Mouse (Mus musculus) forebrain, embryonic 16.5 days (tissue): ENCODE data around the gene Prelp. TPM values are rescaled to one million over a fixed set of nuclear protein-coding genes. Genes with fewer than 3 reads are reported as not detected.
A peak's percentile ranks its signal among the peaks of the same experiment; 100 is the strongest.

Experiments used
- ATAC-seq: fragments of 200-750 bp; cut with Nextera tagmentation; 2 replicates; pipeline ENCODE4 v1.8.0; 2017; ENCODE audit warnings: mild to moderate bottlenecking, moderate library complexity
- H3K27ac ChIP-seq: fragments of 300-500 bp; sonication (generic); 2 replicates; pipeline ENCODE4 v1.5.1; 2014; ENCODE audit warnings: low read length, control low read depth
- H3K27me3 ChIP-seq: fragments of 300-500 bp; sonication (generic); replicated peaks from 2 replicates; pipeline ENCODE4 v1.6.1; 2014; ENCODE audit warnings: low read length; ENCODE audit not compliant: control insufficient read depth, insufficient read depth
- H3K36me3 ChIP-seq: fragments of 300-500 bp; sonication (generic); 2 replicates; pipeline ENCODE4 v1.6.1; 2014; ENCODE audit not compliant: control insufficient read depth, insufficient read depth
- H3K4me1 ChIP-seq: fragments of 300-500 bp; sonication (generic); replicated peaks from 2 replicates; pipeline ENCODE4 v1.6.1; 2014; ENCODE audit warnings: low read length; ENCODE audit not compliant: control insufficient read depth, insufficient read depth
- H3K4me2 ChIP-seq: fragments of 300-500 bp; sonication (generic); 2 replicates; pipeline ENCODE4 v1.6.1; 2014; ENCODE audit warnings: mild to moderate bottlenecking, low read length, control low read depth
- H3K4me3 ChIP-seq: fragments of 300-500 bp; sonication (generic); replicated peaks from 2 replicates; pipeline ENCODE4 v1.5.1; 2014; ENCODE audit warnings: mild to moderate bottlenecking, low read length, control low read depth
- H3K9ac ChIP-seq: fragments of 300-500 bp; sonication (generic); replicated peaks from 2 replicates; pipeline ENCODE4 v1.6.1; 2014; ENCODE audit warnings: low read depth, low read length, control low read depth
- H3K9me3 ChIP-seq: fragments of 300-500 bp; sonication (generic); 2 replicates; pipeline ENCODE4 v1.6.1; 2016; ENCODE audit warnings: low read length; ENCODE audit not compliant: control insufficient read depth
- WGBS: fragments of 180-500 bp; shearing (Covaris S2); extraction: QIAGEN DNeasy Blood & Tissue Kit; methylation state at CpG from one replicate; pipeline ENCODE4 v1.1.7; 2014; 5-methylcytosine and 5-hydroxymethylcytosine counted together
- polyA plus RNA-seq: library from polyadenylated mRNA; unstranded; fragments of >200 nt; fragmentation: Nextera tagmentation; extraction: Ambion mirVana; gene quantifications from 2 replicates; pipeline ENCODE4 v1.2.1, GENCODE M21; 2015

Prelp gene
- polyA plus RNA-seq, 1 experiment from 2014 or later = 2.8 TPM

DNA sequence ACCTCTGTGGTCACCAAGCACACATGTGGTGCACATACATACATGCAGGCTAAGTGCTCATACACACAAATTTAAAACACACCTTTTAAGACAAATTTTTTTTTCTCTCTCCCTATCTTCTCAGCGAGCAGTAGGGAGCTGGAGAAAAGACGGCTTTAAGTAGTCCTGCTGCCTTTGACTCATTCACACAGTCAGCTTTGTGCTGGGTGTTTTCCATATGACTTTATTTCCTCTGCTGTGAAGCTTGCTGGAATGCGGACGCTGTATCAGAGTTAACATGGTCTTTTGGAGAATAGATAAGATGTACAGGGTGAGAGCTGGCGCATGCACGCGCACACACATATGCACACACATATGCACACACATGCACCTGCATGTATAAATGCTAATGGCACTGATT, 11.1 kb downstream of the Prelp start:
- WGBS = 83% methylated on average over 7 of the region's 7 CpGs

DNA sequence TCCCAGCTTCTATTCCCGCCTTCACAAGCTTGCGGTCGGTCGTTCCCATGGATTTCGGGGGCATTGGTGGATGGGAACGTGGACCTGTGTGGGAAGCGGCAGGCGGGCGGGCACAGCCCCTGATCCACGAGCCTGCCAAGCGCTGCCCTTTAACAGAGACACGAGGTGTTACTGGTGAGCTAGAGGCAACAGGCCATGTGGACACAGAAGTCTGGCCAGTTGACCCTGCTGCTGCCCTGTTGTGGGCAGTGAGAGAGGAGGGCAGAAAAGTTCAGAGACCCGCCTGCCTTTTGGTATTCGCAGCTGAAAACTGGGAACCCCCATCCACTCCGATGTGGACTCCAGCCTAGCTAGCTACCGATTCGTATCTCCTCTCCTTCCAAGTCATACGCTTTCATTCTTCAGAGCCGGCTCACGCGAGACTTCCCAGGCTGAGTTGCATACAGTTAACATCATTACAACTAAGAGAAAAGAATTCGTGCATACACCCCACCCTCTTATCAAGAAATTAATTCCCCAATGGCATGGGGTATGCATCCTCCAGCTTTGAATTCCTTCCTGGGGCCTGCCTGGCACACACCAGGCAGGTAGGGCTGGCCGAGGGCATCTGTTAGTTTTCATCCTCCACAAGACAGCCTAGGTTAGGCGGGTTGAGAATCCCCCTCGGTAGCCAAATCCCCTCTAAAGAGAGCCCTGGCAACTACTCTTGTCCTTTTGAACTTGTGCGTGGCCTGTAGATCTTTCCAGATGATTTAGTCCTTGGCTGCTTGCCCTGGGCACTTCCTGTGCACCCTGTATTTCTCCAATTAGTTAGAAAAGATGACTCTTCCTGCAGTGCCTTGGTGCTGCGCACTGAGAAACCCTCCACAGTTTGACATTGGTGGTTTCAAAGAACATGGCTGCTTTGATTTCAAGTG, 12.3 kb downstream of the Prelp start:
- H3K4me1 ChIP-seq = peaks cover 30% of the 10 kb centered on the region
- no peaks in the 10 kb centered on the region for H3K9me3 ChIP-seq
- peak overlapping the region; percentile 79 for H3K27ac ChIP-seq
- peak; percentile 57 for ATAC-seq
- H3K4me3 ChIP-seq = peak overlapping the region; percentile 41
- 8% methylated on average over 27 of the region's 27 CpGs for WGBS
- H3K9ac ChIP-seq = peak overlapping the region; percentile 55
- H3K36me3 ChIP-seq = no peaks in the 10 kb centered on the region
- H3K4me2 ChIP-seq = peak overlapping the region; percentile 84
- no peaks in the 10 kb centered on the region for H3K27me3 ChIP-seq

More for the DNA sequence above, 11.1 kb downstream of the Prelp start:
- H3K9me3 ChIP-seq = no peaks in the 10 kb centered on the region
- no peak overlapping the region for H3K9ac ChIP-seq
- no peak overlapping the region for H3K4me2 ChIP-seq
- no peaks in the 10 kb centered on the region for H3K27me3 ChIP-seq
- no peak for ATAC-seq
- peaks cover 30% of the 10 kb centered on the region for H3K4me1 ChIP-seq
- H3K27ac ChIP-seq = no peak overlapping the region
- no peak overlapping the region for H3K4me3 ChIP-seq
- no peaks in the 10 kb centered on the region for H3K36me3 ChIP-seq

DNA sequence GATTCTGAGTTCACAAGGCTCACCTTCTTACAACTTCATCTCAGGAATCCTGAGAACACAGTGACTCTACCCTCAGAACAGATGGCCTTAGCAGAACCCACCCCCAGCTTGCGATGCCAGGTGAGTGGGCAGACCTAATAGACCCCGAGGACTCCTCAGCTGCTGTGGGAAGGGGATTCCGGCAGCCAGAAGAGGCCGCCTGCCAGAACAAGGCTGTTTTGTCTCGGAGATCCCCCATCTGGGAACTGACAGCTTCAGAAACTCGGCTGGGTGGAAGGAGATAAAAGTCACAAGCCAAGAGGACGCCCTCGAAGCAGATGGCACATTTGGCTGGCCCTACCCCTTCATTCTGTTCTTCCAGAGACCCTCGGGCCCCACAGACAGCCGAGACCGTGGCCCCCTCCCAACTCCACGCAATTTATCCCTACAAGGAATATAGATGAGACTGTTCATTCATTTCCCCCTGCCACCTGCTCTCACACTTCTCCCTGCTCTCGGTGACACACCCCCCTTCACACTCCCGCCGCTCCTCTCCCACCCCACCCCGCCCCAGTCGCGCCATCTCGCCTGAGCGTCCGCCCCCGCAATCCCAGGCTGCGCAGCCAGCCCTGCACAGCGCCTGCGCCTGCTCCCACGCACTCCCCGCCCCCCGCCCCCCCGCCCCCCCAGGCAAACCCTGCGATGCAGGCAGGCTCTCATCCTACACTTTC, 13.1 kb downstream of the Prelp start, which contains the start of gene Optc:
TSS of gene Optc (minus strand) at position 51 of the 710 bp plus-strand sequence.
- Histone ChIP-seq H3K4me3 (peak within 1 kb of the TSS; percentile 41), H3K4me2 (peak within 1 kb of the TSS; percentile 84), H3K27ac (peak within 1 kb of the TSS; percentile 79), H3K36me3 (no peaks in the 10 kb centered on the region), H3K9me3 (no peaks in the 10 kb centered on the region), H3K27me3 (no peaks in the 10 kb centered on the region), H3K4me1 (peaks cover 30% of the 10 kb centered on the region), H3K9ac (peak within 1 kb of the TSS; percentile 55)
- WGBS = 1% methylated on average over 29 of the region's 30 CpGs
- peak; percentile 89 for ATAC-seq

DNA sequence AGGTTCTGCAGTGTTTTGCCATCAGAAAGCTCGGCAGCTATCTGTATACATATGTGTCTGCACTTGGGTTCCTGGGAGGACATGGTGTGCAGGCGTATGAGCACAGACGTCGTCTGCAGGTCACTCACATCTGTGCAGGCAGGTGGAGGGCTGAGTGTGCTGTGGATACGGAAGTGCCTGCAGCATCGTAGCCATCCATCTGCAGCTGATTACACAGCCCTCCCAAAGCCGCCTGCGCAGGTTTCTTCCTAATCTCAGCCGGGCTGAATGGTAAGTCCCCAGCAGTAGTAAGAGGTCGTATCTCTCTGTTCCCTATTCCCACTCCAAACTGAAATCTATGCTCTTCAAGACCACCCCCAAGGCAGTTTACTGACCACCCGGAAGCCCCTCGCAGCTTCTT, 14.8 kb downstream of the Prelp start:
- no peak overlapping the region for H3K27ac ChIP-seq
- peaks cover 30% of the 10 kb centered on the region for H3K4me1 ChIP-seq
- no peaks in the 10 kb centered on the region for H3K27me3 ChIP-seq
- H3K4me3 ChIP-seq = no peak overlapping the region
- no peak for ATAC-seq
- 23% methylated on average over 12 of the region's 12 CpGs for WGBS
- H3K36me3 ChIP-seq = no peaks in the 10 kb centered on the region
- no peak overlapping the region for H3K9ac ChIP-seq
- H3K9me3 ChIP-seq = no peaks in the 10 kb centered on the region
- no peak overlapping the region for H3K4me2 ChIP-seq

DNA sequence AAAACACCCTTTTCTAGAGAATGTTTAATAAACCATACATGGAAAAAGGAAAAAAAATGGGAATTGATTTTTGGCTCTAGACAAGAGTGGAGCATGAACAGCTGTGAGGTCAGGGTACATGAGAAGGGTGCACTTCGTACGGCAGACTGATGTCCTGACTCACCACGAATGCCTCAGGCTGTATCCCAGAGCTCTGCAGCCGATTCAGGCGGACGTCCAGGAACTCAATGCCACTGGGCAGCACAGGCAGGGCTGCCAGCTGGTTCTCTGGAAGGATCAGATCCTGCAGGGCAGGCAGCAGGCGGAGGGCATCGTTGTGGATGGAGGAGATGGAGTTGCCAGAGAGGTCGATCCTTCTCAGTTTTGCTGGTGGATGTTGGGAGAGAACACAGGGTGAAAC, 20.4 kb downstream of the Prelp start:
- no peak for ATAC-seq

DNA sequence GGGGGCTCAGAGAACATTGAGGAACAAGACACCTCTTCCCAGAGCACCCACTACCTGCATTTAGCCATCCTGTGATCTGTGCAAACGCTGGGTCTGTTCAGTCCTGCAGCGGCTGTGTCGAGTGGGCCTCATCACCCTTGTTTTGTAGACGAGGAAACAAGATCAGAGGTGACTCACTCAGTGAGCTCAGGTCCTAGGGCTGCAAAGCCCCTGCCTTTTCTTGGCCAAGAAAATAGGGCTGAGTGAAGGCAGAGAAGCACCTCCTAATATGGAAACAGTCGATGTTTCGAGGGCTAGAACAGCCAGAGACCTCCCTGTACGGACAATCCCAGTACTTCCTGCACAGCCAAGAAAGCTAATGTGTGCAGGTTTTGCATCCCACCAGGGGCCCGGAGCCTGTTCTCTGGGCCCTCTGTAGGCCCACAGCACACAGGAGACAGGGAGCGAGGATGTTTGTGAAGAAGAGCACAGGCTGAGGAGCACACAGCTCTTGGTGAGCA, 22.1 kb downstream of the Prelp start:
- no peaks in the 10 kb centered on the region for H3K9me3 ChIP-seq
- no peak overlapping the region for H3K4me3 ChIP-seq
- H3K27ac ChIP-seq = no peak overlapping the region
- no peak for ATAC-seq
- H3K4me2 ChIP-seq = no peak overlapping the region
- H3K4me1 ChIP-seq = no peaks in the 10 kb centered on the region
- no peaks in the 10 kb centered on the region for H3K27me3 ChIP-seq
- no peaks in the 10 kb centered on the region for H3K36me3 ChIP-seq
- H3K9ac ChIP-seq = no peak overlapping the region
- 76% methylated on average over 9 of the region's 9 CpGs for WGBS

More for the DNA sequence above, 20.4 kb downstream of the Prelp start:
- WGBS = 66% methylated on average over 9 of the region's 9 CpGs
- H3K4me2 ChIP-seq = no peak overlapping the region
- no peaks in the 10 kb centered on the region for H3K4me1 ChIP-seq
- no peaks in the 10 kb centered on the region for H3K36me3 ChIP-seq
- H3K27ac ChIP-seq = no peak overlapping the region
- no peak overlapping the region for H3K9ac ChIP-seq
- H3K27me3 ChIP-seq = no peaks in the 10 kb centered on the region
- H3K9me3 ChIP-seq = no peaks in the 10 kb centered on the region
- H3K4me3 ChIP-seq = no peak overlapping the region

DNA sequence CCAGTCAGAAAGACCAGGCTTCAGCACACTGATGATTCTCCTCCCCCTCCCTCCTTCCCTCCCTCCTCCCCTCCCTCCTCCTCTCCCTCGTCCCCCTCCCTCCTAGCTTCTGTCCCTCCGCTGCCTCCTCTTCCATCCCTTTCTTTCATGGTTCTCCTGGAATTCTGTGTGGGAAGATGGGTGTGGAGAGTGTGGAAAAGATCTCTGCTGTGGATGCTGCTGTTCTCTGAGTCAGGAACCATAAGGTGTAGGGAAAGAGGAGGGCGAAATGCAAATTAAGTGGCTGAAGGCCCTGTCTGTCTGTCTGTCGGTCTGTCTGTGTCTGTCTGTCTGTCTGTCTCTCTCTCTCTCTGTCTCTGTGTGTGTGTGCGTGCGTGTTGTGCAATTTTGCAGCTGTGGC, 23.9 kb downstream of the Prelp start:
- no peaks in the 10 kb centered on the region for H3K27me3 ChIP-seq
- no peaks in the 10 kb centered on the region for H3K9me3 ChIP-seq
- H3K27ac ChIP-seq = no peak overlapping the region
- H3K36me3 ChIP-seq = no peaks in the 10 kb centered on the region
- no peak overlapping the region for H3K9ac ChIP-seq
- no peaks in the 10 kb centered on the region for H3K4me1 ChIP-seq
- H3K4me3 ChIP-seq = no peak overlapping the region
- ATAC-seq = no peak
- no peak overlapping the region for H3K4me2 ChIP-seq
- WGBS = 66% methylated on average over 6 of the region's 6 CpGs

DNA sequence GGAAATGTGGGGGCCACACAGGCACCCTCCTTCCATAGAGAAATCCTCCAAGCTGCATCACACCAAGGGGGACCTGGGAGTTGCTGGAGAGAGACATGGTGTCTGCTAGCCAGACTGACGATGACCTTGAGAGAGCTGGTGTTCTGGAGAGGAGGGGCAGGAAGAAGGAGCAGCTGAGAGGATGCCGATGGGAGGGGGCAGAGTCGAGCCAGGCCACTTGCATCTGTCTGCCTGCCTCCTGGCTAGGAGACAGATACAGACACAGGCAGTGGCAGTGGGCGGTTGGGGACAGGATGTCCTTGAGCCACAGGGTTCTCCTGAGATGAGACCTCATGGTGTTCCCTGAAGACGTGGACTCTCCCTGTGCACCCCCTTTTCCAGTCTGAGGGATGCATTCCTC, 29.7 kb downstream of the Prelp start:
- Histone ChIP-seq H3K9ac (no peak overlapping the region), H3K36me3 (no peaks in the 10 kb centered on the region), H3K4me1 (peaks cover 22% of the 10 kb centered on the region), H3K27me3 (no peaks in the 10 kb centered on the region), H3K27ac (no peak overlapping the region), H3K9me3 (no peaks in the 10 kb centered on the region), H3K4me3 (no peak overlapping the region), H3K4me2 (no peak overlapping the region)
- no peak for ATAC-seq
- 40% methylated on average over 5 of the region's 5 CpGs for WGBS

DNA sequence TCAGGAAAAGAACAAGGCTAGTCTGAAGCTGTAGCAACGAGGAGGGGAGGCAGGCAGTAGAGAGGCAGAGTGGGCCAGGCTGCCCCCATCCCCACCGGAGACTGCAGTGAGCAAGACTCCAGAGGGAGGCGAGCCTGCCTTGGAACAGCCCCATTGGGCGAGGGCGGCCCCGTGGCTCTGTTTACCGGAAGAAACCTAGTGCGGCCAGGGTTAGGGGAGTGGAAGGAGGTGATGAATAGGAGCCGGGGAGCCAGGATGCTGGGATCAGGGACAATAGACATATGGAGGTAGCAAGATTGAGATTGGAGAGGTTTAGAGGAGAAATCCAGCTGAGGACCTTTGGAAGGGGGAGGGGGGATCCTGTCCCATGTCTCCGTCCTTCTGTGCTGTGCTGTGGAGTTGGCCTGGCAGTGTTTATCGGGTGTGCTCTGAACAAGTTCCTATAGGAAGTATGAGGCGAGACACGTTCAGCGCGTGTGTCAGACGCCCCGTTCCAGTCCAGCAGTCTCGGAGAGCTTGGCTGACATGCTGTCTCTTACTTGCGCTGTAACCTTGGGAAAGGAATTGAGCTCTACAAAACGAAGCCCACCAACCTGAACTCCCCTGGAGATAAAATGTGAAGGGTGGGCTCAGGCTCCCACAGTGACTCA, 31.1 kb downstream of the Prelp start:
- H3K4me3 ChIP-seq = peak overlapping the region; percentile 4; the same call in 1 of the 2 replicates
- H3K9ac ChIP-seq = peak overlapping the region; percentile 40; the same call in 1 of the 2 replicates
- no peaks in the 10 kb centered on the region for H3K27me3 ChIP-seq
- 15% methylated on average over 20 of the region's 20 CpGs for WGBS
- ATAC-seq = 0 out of 2 replicates have a peak, but pooled peaks have one; percentile 27
- no peaks in the 10 kb centered on the region for H3K36me3 ChIP-seq
- peak overlapping the region; percentile 39 for H3K4me2 ChIP-seq
- no peaks in the 10 kb centered on the region for H3K9me3 ChIP-seq
- H3K27ac ChIP-seq = no peak overlapping the region
- peaks cover 25% of the 10 kb centered on the region for H3K4me1 ChIP-seq
